Mouse (Mus musculus) embryonic fibroblast, embryonic 13.5 days (primary cell): ENCODE results near the gene Ccdc138.

Experiments used
- CTCF ChIP-seq: IDR thresholded peaks from 2 replicates; pipeline ENCODE4 v1.5.1; 2011; ENCODE audit warnings: mild to moderate bottlenecking, control low read depth, low read length, moderate library complexity, borderline replicate concordance; ENCODE audit not compliant: insufficient read depth
- POLR2A ChIP-seq: IDR thresholded peaks from 2 replicates; pipeline ENCODE4 v1.6.1; 2011; ENCODE audit warnings: low read depth, mild to moderate bottlenecking, control low read depth, low read length, moderate library complexity

- TF ChIP-seq CTCF, result no peak
- no peak for TF ChIP-seq POLR2A
Measured at GRCm38 (mm10) chr10:58495637-58496036, 2.1 kb upstream of the Ccdc138 start.
